Mouse (Mus musculus): ENCODE results near the gene Ncoa5. TPM values are rescaled to one million over a fixed set of nuclear protein-coding genes. Genes with fewer than 3 reads are reported as not detected.

Ncoa5 gene
- polyA plus RNA-seq, 1 experiment from 2014 or later, result 94.8 TPM

- H3K36me3 ChIP-seq, result no peaks in the 10 kb centered on the region
- no peaks in the 10 kb centered on the region for H3K9me3 ChIP-seq
- no peak for ATAC-seq (ENCODE audit: insufficient number of reproducible peaks, insufficient read depth, low FRiP score, low TSS enrichment, low read depth)
- no peak overlapping the region for H3K4me2 ChIP-seq
- 78% methylated on average over 4 of the region's 4 CpGs for WGBS
- H3K4me1 ChIP-seq, result peaks cover 37% of the 10 kb centered on the region
- no peak overlapping the region for H3K9ac ChIP-seq
- no peak overlapping the region for H3K4me3 ChIP-seq
- H3K27me3 ChIP-seq, result peaks cover 85% of the 10 kb centered on the region
- H3K27ac ChIP-seq, result no peak overlapping the region
Observed at GRCm38 (mm10) chr2:164951745-164952144, 82.9 kb downstream of the Ncoa5 start.

DNA sequence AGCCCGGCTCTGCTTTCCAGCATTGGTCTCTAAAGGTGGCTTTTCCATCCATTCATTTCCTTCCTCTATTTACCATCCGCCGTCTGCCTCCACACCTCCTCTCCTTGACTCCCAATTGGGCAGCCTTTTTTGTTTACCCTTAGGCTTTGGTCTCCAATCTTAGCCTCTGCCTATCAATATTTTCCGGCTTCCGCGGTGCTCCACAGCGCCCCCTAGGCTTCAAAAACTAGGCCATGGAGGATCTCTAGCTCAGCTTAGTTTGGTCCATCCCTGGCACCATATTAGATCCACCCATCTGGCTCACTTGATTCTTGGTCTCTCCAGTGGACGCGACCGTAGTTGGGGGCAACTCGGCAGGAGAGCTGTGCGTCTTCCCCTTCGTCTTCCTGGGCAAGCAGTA lies 84.2 kb downstream of the Ncoa5 start:
- no peak for ATAC-seq (ENCODE audit: insufficient number of reproducible peaks, insufficient read depth, low FRiP score, low TSS enrichment, low read depth)
- Histone ChIP-seq H3K4me1 (peaks cover 38% of the 10 kb centered on the region), H3K4me2 (peak overlapping the region; percentile 55; the same call in 1 of the 2 replicates), H3K36me3 (no peaks in the 10 kb centered on the region), H3K27me3 (peaks cover 92% of the 10 kb centered on the region), H3K9ac (no peak overlapping the region), H3K9me3 (no peaks in the 10 kb centered on the region), H3K4me3 (no peak overlapping the region), H3K27ac (no peak overlapping the region)
- 28% methylated on average over 13 of the region's 13 CpGs for WGBS

Other genes with a start within 250 kb of the Ncoa5 start
- gene Snx21, start 249.0 kb downstream of the Ncoa5 start, polyA plus RNA-seq (2015; fragmentation: Nextera tagmentation; extraction: Ambion mirVana), result 23.4 and 25.0 TPM in 2 replicates
- gene Acot8, start 230.0 kb downstream of the Ncoa5 start, polyA plus RNA-seq (2015; fragmentation: Nextera tagmentation; extraction: Ambion mirVana), result 18.4 and 19.5 TPM in 2 replicates
- 7.0 and 7.9 TPM in 2 replicates for gene Zswim3, start 229.8 kb downstream of the Ncoa5 start, polyA plus RNA-seq (2015; fragmentation: Nextera tagmentation; extraction: Ambion mirVana)
- 17.7 and 20.3 TPM in 2 replicates for gene Zswim1, start 212.2 kb downstream of the Ncoa5 start, polyA plus RNA-seq (2015; fragmentation: Nextera tagmentation; extraction: Ambion mirVana)
- not detected in 2 replicates for gene Spata25, start 206.3 kb downstream of the Ncoa5 start, polyA plus RNA-seq (2015; fragmentation: Nextera tagmentation; extraction: Ambion mirVana)
- 129 and 139 TPM in 2 replicates for gene Ctsa, start 202.0 kb downstream of the Ncoa5 start, polyA plus RNA-seq (2015; fragmentation: Nextera tagmentation; extraction: Ambion mirVana)
- 8.4 and 9.0 TPM in 2 replicates for gene Neurl2, start 201.4 kb downstream of the Ncoa5 start, polyA plus RNA-seq (2015; fragmentation: Nextera tagmentation; extraction: Ambion mirVana)
- gene Pltp, start 177.2 kb downstream of the Ncoa5 start, polyA plus RNA-seq (2015; fragmentation: Nextera tagmentation; extraction: Ambion mirVana), result 67.4 and 69.8 TPM in 2 replicates
- gene Pcif1, start 155.6 kb downstream of the Ncoa5 start, polyA plus RNA-seq (2015; fragmentation: Nextera tagmentation; extraction: Ambion mirVana), result 78.4 and 78.8 TPM in 2 replicates
- gene Zfp335, start 123.1 kb downstream of the Ncoa5 start, polyA plus RNA-seq (2015; fragmentation: Nextera tagmentation; extraction: Ambion mirVana), result 15.5 and 16.1 TPM in 2 replicates
- gene Mmp9, start 94.1 kb downstream of the Ncoa5 start, polyA plus RNA-seq (2015; fragmentation: Nextera tagmentation; extraction: Ambion mirVana), result 16.6 and 23.8 TPM in 2 replicates
- 1.0 and 2.9 TPM in 2 replicates for gene Slc12a5, start 74.1 kb downstream of the Ncoa5 start, polyA plus RNA-seq (2015; fragmentation: Nextera tagmentation; extraction: Ambion mirVana)
- gene Cd40, start 20.8 kb upstream of the Ncoa5 start, polyA plus RNA-seq (2015; fragmentation: Nextera tagmentation; extraction: Ambion mirVana), result 4.9 and 6.3 TPM in 2 replicates
- not detected in 2 replicates for gene 1700025C18Rik, start 55.9 kb upstream of the Ncoa5 start, polyA plus RNA-seq (2015; fragmentation: Nextera tagmentation; extraction: Ambion mirVana)
- gene Cdh22, start 200.0 kb upstream of the Ncoa5 start, polyA plus RNA-seq (2015; fragmentation: Nextera tagmentation; extraction: Ambion mirVana), result 1.0 and 1.1 TPM in 2 replicates